Mouse (Mus musculus) intestine, embryonic 14.5 days (tissue): ENCODE results near the gene Rad21l. TPM values are rescaled to one million over a fixed set of nuclear protein-coding genes. Genes with fewer than 3 reads are reported as not detected.

ENCODE experiments used
- ATAC-seq: fragments of 200-750 bp; cut with Nextera tagmentation; replicated peaks from 2 replicates; pipeline ENCODE4 v1.8.0; 2017; ENCODE audit warnings: low read depth, moderate number of reproducible peaks, moderate TSS enrichment, moderate library complexity; ENCODE audit not compliant: low FRiP score, low TSS enrichment
- DNase-seq: peaks from one replicate; pipeline ENCODE4 v3.0.0-alpha.2; 2018; ENCODE audit warnings: low spot score
- H3K27ac ChIP-seq: fragments of 300-500 bp; sonication (generic); 2 replicates; pipeline ENCODE4 v1.5.1; 2014; ENCODE audit warnings: low read depth, mild to moderate bottlenecking, control low read depth
- H3K27me3 ChIP-seq: fragments of 300-500 bp; sonication (generic); replicated peaks from 2 replicates; pipeline ENCODE4 v1.6.1; 2014; ENCODE audit warnings: low read length, control low read depth; ENCODE audit not compliant: control insufficient read depth, insufficient read depth
- H3K36me3 ChIP-seq: fragments of 300-500 bp; sonication (generic); 2 replicates; pipeline ENCODE4 v1.6.1; 2014; ENCODE audit warnings: low read length, control low read depth; ENCODE audit not compliant: control insufficient read depth, insufficient read depth
- H3K4me1 ChIP-seq: fragments of 300-500 bp; sonication (generic); replicated peaks from 2 replicates; pipeline ENCODE4 v1.6.1; 2014; ENCODE audit warnings: low read length, control low read depth, mixed read lengths; ENCODE audit not compliant: control insufficient read depth, insufficient read depth
- H3K4me2 ChIP-seq: fragments of 300-500 bp; sonication (generic); 2 replicates; pipeline ENCODE4 v1.6.1; 2014; ENCODE audit warnings: low read length
- H3K4me3 ChIP-seq: fragments of 300-500 bp; sonication (generic); 2 replicates; pipeline ENCODE4 v1.5.1; 2014; ENCODE audit warnings: low read depth, low read length, control low read depth, mixed read lengths
- H3K9ac ChIP-seq: fragments of 300-500 bp; sonication (generic); 2 replicates; pipeline ENCODE4 v1.6.1; 2014; ENCODE audit warnings: mild to moderate bottlenecking, low read length
- H3K9me3 ChIP-seq: fragments of 300-500 bp; sonication (generic); 2 replicates; pipeline ENCODE4 v1.6.1; 2016; ENCODE audit warnings: low read length, control low read depth; ENCODE audit not compliant: control insufficient read depth
- WGBS: fragments of 180-500 bp; shearing (Covaris S2); extraction: QIAGEN DNeasy Blood & Tissue Kit; methylation state at CpG from one replicate; pipeline ENCODE4 v1.1.7; 2014; 5-methylcytosine and 5-hydroxymethylcytosine counted together
- polyA plus RNA-seq: library from polyadenylated mRNA; unstranded; fragments of >200 nt; fragmentation: Nextera tagmentation; extraction: Ambion mirVana; gene quantifications from 2 replicates; pipeline ENCODE4 v1.2.1, GENCODE M21; 2014

Rad21l gene
- polyA plus RNA-seq, result not detected in 2 replicates

GRCm38 (mm10) chr2:151668433-151668832, at the start of gene Rad21l:
Gene Rad21l (minus strand): TSS chr2:151668533.
- no peaks in the 10 kb centered on the region for H3K9me3 ChIP-seq
- no peak within 1 kb of the TSS for H3K27ac ChIP-seq
- no peak within 1 kb of the TSS for H3K4me3 ChIP-seq
- no peak within 1 kb of the TSS for H3K9ac ChIP-seq
- peaks cover 10% of the 10 kb centered on the region; the same call in 1 of the 2 replicates for H3K27me3 ChIP-seq
- no peak for DNase-seq
- no peak for ATAC-seq
- WGBS, result 76% methylated on average over 3 of the region's 3 CpGs
- no peaks in the 10 kb centered on the region for H3K4me1 ChIP-seq
- no peak within 1 kb of the TSS for H3K4me2 ChIP-seq
- no peaks in the 10 kb centered on the region for H3K36me3 ChIP-seq

GRCm38 (mm10) chr2:151716318-151717055, 48.2 kb upstream of the Rad21l start:
- Histone ChIP-seq H3K4me2 (no peak overlapping the region), H3K27me3 (no peaks in the 10 kb centered on the region), H3K27ac (no peak overlapping the region), H3K36me3 (peaks cover 59% of the 10 kb centered on the region), H3K4me3 (no peak overlapping the region), H3K4me1 (no peaks in the 10 kb centered on the region), H3K9ac (no peak overlapping the region), H3K9me3 (no peaks in the 10 kb centered on the region)
- ATAC-seq (no peak), DNase-seq (no peak)
- WGBS, result 80% methylated on average over 2 of the region's 2 CpGs

GRCm38 (mm10) chr2:151715526-151715925, 47.2 kb upstream of the Rad21l start:
- no peak overlapping the region for H3K4me2 ChIP-seq
- H3K27me3 ChIP-seq, result no peaks in the 10 kb centered on the region
- H3K4me3 ChIP-seq, result no peak overlapping the region
- ATAC-seq, result no peak
- no peaks in the 10 kb centered on the region for H3K4me1 ChIP-seq
- no peak for DNase-seq
- no peak overlapping the region for H3K27ac ChIP-seq
- no peaks in the 10 kb centered on the region for H3K9me3 ChIP-seq
- H3K9ac ChIP-seq, result no peak overlapping the region
- 93% methylated on average over 4 of the region's 4 CpGs for WGBS
- H3K36me3 ChIP-seq, result peaks cover 49% of the 10 kb centered on the region

- no peaks in the 10 kb centered on the region for H3K9me3 ChIP-seq
- DNase-seq (peak; percentile 80), ATAC-seq (no peak)
- no peak overlapping the region for H3K9ac ChIP-seq
- H3K4me2 ChIP-seq, result no peak overlapping the region
- H3K4me3 ChIP-seq, result no peak overlapping the region
- no peaks in the 10 kb centered on the region for H3K27me3 ChIP-seq
- no peak overlapping the region for H3K27ac ChIP-seq
- H3K4me1 ChIP-seq, result no peaks in the 10 kb centered on the region
- peaks cover 23% of the 10 kb centered on the region for H3K36me3 ChIP-seq
- WGBS, result 28% methylated on average over 3 of the region's 3 CpGs
Observed at GRCm38 (mm10) chr2:151712647-151713046, 44.3 kb upstream of the Rad21l start.

GRCm38 (mm10) chr2:151702851-151703190, 34.5 kb upstream of the Rad21l start:
- ATAC-seq (peak; percentile 48), DNase-seq (peak; percentile 70)
- Histone ChIP-seq H3K4me2 (peak overlapping the region; percentile 98), H3K27ac (no peak overlapping the region), H3K4me3 (peak overlapping the region; percentile 48), H3K27me3 (peaks cover 26% of the 10 kb centered on the region; the same call in 1 of the 2 replicates), H3K36me3 (no peaks in the 10 kb centered on the region), H3K4me1 (no peaks in the 10 kb centered on the region), H3K9ac (peak overlapping the region; percentile 61), H3K9me3 (no peaks in the 10 kb centered on the region)
- 1% methylated on average over 17 of the region's 17 CpGs for WGBS

- ATAC-seq, result peak; percentile 89
- Histone ChIP-seq H3K9ac (peak overlapping the region; percentile 61), H3K4me3 (peak overlapping the region; percentile 48), H3K27me3 (peaks cover 26% of the 10 kb centered on the region; the same call in 1 of the 2 replicates), H3K4me1 (no peaks in the 10 kb centered on the region), H3K36me3 (no peaks in the 10 kb centered on the region), H3K27ac (no peak overlapping the region), H3K4me2 (peak overlapping the region; percentile 98), H3K9me3 (no peaks in the 10 kb centered on the region)
- DNase-seq, result peak; percentile 80
- under 1% methylated on average over 75 of the region's 97 CpGs for WGBS
Observed at GRCm38 (mm10) chr2:151702146-151702850, 34.0 kb upstream of the Rad21l start.

GRCm38 (mm10) chr2:151701231-151702145, 33.2 kb upstream of the Rad21l start, which contains the start of gene Tmem74b:
Gene Tmem74b (plus strand): TSS chr2:151702008.
- H3K9ac ChIP-seq, result peak within 1 kb of the TSS; percentile 61
- H3K4me2 ChIP-seq, result peak within 1 kb of the TSS; percentile 98

GRCm38 (mm10) chr2:151682976-151683375, 14.6 kb upstream of the Rad21l start:
- 83% methylated on average over 4 of the region's 4 CpGs for WGBS
- Histone ChIP-seq H3K27me3 (no peaks in the 10 kb centered on the region), H3K4me1 (no peaks in the 10 kb centered on the region), H3K4me3 (no peak overlapping the region), H3K9me3 (no peaks in the 10 kb centered on the region), H3K4me2 (no peak overlapping the region), H3K36me3 (no peaks in the 10 kb centered on the region), H3K9ac (no peak overlapping the region), H3K27ac (no peak overlapping the region)
- DNase-seq, result no peak
- no peak for ATAC-seq

More at GRCm38 (mm10) chr2:151701231-151702145, 33.2 kb upstream of the Rad21l start, which contains the start of gene Tmem74b:
- peak; percentile 20; the same call in 1 of the 2 replicates for ATAC-seq
- DNase-seq, result peak; percentile 64
- Histone ChIP-seq H3K27me3 (peaks cover 26% of the 10 kb centered on the region; the same call in 1 of the 2 replicates), H3K27ac (no peak within 1 kb of the TSS), H3K36me3 (no peaks in the 10 kb centered on the region), H3K9me3 (no peaks in the 10 kb centered on the region), H3K4me3 (peak within 1 kb of the TSS; percentile 48), H3K4me1 (no peaks in the 10 kb centered on the region)
- 5% methylated on average over 25 of the region's 25 CpGs for WGBS
